Mouse (Mus musculus) adrenal gland, postnatal 36 days (tissue): Measurements from ENCODE around the gene Vangl1. TPM values are rescaled to one million over a fixed set of nuclear protein-coding genes. Genes with fewer than 3 reads are reported as not detected.
A peak's percentile ranks its signal among the peaks of the same experiment; 100 is the strongest.

Experiments used
- DNase-seq, 2 experiments: peaks; one replicate each; pipeline ENCODE4 v3.0.0; 2021; ENCODE audit warnings: mixed read lengths in 1 of 2
- total RNA-seq, 2 experiments: library from RNA; stranded (reverse); gene quantifications; 2 replicates each; pipeline ENCODE4 v1.2.3; 2021

Vangl1 gene
- total RNA-seq, 2 experiments from 2014 or later: 30.4 to 33.9 TPM

- no peak for DNase-seq
These were observed 61.5 kb downstream of the Vangl1 start for GRCm38 (mm10) chr3:102142947-102143346.

GRCm38 (mm10) chr3:102141893-102142292 lies 62.6 kb downstream of the Vangl1 start:
- DNase-seq: no peak

- no peak for DNase-seq
These were observed 63.0 kb downstream of the Vangl1 start for GRCm38 (mm10) chr3:102141451-102141850.

- no peak for DNase-seq
These were observed 63.9 kb downstream of the Vangl1 start for GRCm38 (mm10) chr3:102140606-102141005.

- DNase-seq: no peak
These were observed 65.6 kb downstream of the Vangl1 start for GRCm38 (mm10) chr3:102138899-102139298.

GRCm38 (mm10) chr3:102137158-102137557 lies 67.3 kb downstream of the Vangl1 start:
- no peak for DNase-seq

GRCm38 (mm10) chr3:102135389-102136113 lies 68.9 kb downstream of the Vangl1 start:
- no peak for DNase-seq

- DNase-seq: no peak
These were observed 72.7 kb downstream of the Vangl1 start for GRCm38 (mm10) chr3:102131627-102132324.

GRCm38 (mm10) chr3:102130478-102130877 lies 74.0 kb downstream of the Vangl1 start:
- DNase-seq: peak; percentile 37 to 53

- DNase-seq: no peak
These were observed 76.3 kb downstream of the Vangl1 start for GRCm38 (mm10) chr3:102128242-102128641.

- DNase-seq: no peak
These were observed 77.4 kb downstream of the Vangl1 start for GRCm38 (mm10) chr3:102127114-102127513.

GRCm38 (mm10) chr3:102125546-102125945 lies 78.9 kb downstream of the Vangl1 start:
- no peak for DNase-seq

GRCm38 (mm10) chr3:102123654-102124053 lies 80.8 kb downstream of the Vangl1 start:
- no peak for DNase-seq

- DNase-seq: no peak
These were observed 82.4 kb downstream of the Vangl1 start for GRCm38 (mm10) chr3:102122046-102122445.

GRCm38 (mm10) chr3:102120947-102121346 lies 83.5 kb downstream of the Vangl1 start:
- DNase-seq: no peak

- DNase-seq: peak in 1 of 2 experiments; percentile 30
These were observed 92.4 kb downstream of the Vangl1 start for GRCm38 (mm10) chr3:102111979-102112599.

- DNase-seq: peak in 1 of 2 experiments; percentile 15
These were observed 96.3 kb downstream of the Vangl1 start for GRCm38 (mm10) chr3:102108201-102108600.

GRCm38 (mm10) chr3:102103811-102104565 lies 100.5 kb downstream of the Vangl1 start:
- DNase-seq: peak in 1 of 2 experiments; percentile 44
